Mouse (Mus musculus): ENCODE measurements around the gene Ndufs8.

GRCm38 (mm10) chr19:3872373-3872772 is 40.2 kb downstream of the Ndufs8 start:
- TF ChIP-seq CTCF (IDR thresholded peaks at IDR 0.05) (no peak), EP300 (IDR thresholded peaks at IDR 0.05) (no peak)
